Mouse (Mus musculus) erythroblast, embryonic 14.5 days (primary cell): ENCODE data around the gene Osbpl5.

Experiments used
- GATA1 ChIP-seq: IDR thresholded peaks from 2 replicates; pipeline ENCODE4 v1.6.1; 2012; ENCODE audit warnings: low read length, inconsistent platforms, mixed read lengths
- TAL1 ChIP-seq: IDR thresholded peaks from 3 replicates; pipeline ENCODE4 v1.6.1; 2012; ENCODE audit warnings: low read length, inconsistent platforms, mixed read lengths

- TF ChIP-seq GATA1 (no peak), TAL1 (no peak)
These were observed 27.4 kb upstream of the Osbpl5 start, which contains the start of gene Mrgpre for GRCm38 (mm10) chr7:143783996-143784829.
